Comparison of ENCODE assay signal across 27 mouse cellular contexts in the genomic region with DNA sequence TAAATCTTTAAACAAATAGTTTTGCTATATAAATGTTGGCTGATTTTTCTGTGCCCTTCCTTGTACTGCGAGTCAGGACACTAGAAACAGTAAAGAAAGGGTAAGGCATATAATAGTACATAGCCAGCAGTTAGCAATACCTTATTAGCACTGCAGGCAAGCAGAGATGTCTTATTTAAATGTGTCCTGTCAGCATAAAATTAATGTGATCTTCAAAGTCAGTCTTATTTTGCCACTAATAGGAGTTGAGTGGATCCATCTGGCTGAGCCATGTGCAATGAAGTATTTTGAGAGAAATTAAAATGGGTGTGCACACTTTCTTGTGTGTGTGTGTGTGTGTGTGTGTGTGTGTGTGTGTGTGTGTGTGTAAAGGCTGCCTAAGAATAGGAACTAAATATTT.
DNase-seq lines count a peak whose midpoint lies in the region; ATAC-seq and TF ChIP-seq lines count a peak whose summit lies in the region.
"Had no signal": no experiment of that assay in that cellular context is flagged by ENCODE, and none has a peak within 500 bp of the region (broad histone marks: within the 10 kb centered on the region; RNA-seq: fewer than 3 reads in every experiment).

No protein-coding gene starts in this region.

- peak; percentile 3 for DNase-seq in kidney, postnatal 10 days
- no peak for DNase-seq in CH12.LX (ENCODE audit: extremely low read depth)
- DNase-seq in midbrain, postnatal 0 days (ENCODE audit: low spot score): peak; percentile 4
- no peak for DNase-seq in ovary, postnatal 10 days (ENCODE audit: low spot score)
- DNase-seq: adrenal gland, adult 2 months; cerebellum, adult 11-12 months; gastrocnemius, postnatal 36 days; heart, adult 2 months; heart, postnatal 14 days; kidney, adult 2 months; layer of hippocampus, postnatal 36 days; right cerebral cortex, postnatal 14 days; thymus, adult 2 months; thymus, postnatal 4 days had no signal

- H3K4me3 ChIP-seq in forebrain, embryonic 13.5 days: no peak overlapping the region
- H3K4me3 ChIP-seq in forebrain, embryonic 12.5 days (replicated peaks): no peak overlapping the region
- H3K4me3 ChIP-seq in kidney, embryonic 16.5 days (ENCODE audit: low read length): no peak overlapping the region
- no peak overlapping the region for H3K4me3 ChIP-seq in CH12.LX (replicated peaks in 1 of 3; ENCODE audit: low read depth in 2 of 3, low read length in 2 of 3, poor library complexity in 1 of 3)
- no peak overlapping the region for H3K4me3 ChIP-seq in midbrain, postnatal 0 days (ENCODE audit: low read depth, low read length)
- H3K4me3 ChIP-seq: embryonic facial prominence, embryonic 12.5 days; heart, adult 2 months; heart, embryonic 13.5 days; hindbrain, embryonic 12.5 days; layer of hippocampus, adult 2 months; midbrain, embryonic 12.5 days; neural tube, embryonic 15.5 days had no signal

- dilution Hi-C loops in CH12.LX (cut with MboI; ENCODE audit: extremely low pct_ligation_motif_present, extremely low pct_unique_long_range_greater_than_20kb, low sequenced_read_pairs): no loop called here

- peak; percentile 41; the same call in 1 of the 2 replicates for ATAC-seq in forebrain, embryonic 13.5 days
- ATAC-seq in forebrain, embryonic 12.5 days (ENCODE audit: low FRiP score): no peak
- no peak for ATAC-seq in kidney, embryonic 16.5 days (ENCODE audit: low FRiP score, low TSS enrichment)
- no peak for ATAC-seq in midbrain, postnatal 0 days (ENCODE audit: low FRiP score)
- ATAC-seq: forebrain, postnatal 0 days; lung, postnatal 0 days; Patski had no signal

- no peak overlapping the region for H3K27ac ChIP-seq in forebrain, embryonic 13.5 days
- H3K27ac ChIP-seq in forebrain, embryonic 12.5 days: no peak overlapping the region
- no peak overlapping the region for H3K27ac ChIP-seq in kidney, embryonic 16.5 days (ENCODE audit: low read length)
- no peak overlapping the region for H3K27ac ChIP-seq in CH12.LX (ENCODE audit: insufficient read depth, low read depth)
- no peak overlapping the region for H3K27ac ChIP-seq in midbrain, postnatal 0 days (ENCODE audit: low read depth, low read length)
- H3K27ac ChIP-seq: embryonic facial prominence, embryonic 12.5 days; heart, adult 2 months; heart, embryonic 13.5 days; hindbrain, embryonic 12.5 days; layer of hippocampus, adult 2 months; midbrain, embryonic 12.5 days; neural tube, embryonic 15.5 days; stomach, postnatal 0 days had no signal

- H3K9ac ChIP-seq in forebrain, embryonic 13.5 days: no peak overlapping the region
- H3K9ac ChIP-seq in forebrain, embryonic 12.5 days: no peak overlapping the region
- no peak overlapping the region for H3K9ac ChIP-seq in kidney, embryonic 16.5 days (replicated peaks; ENCODE audit: low read length)
- H3K9ac ChIP-seq in CH12.LX (ENCODE audit: insufficient read depth, low read depth): no peak overlapping the region
- H3K9ac ChIP-seq in midbrain, postnatal 0 days (replicated peaks; ENCODE audit: low read length, poor library complexity, severe bottlenecking): no peak overlapping the region
- H3K9ac ChIP-seq: embryonic facial prominence, embryonic 12.5 days; forebrain, postnatal 0 days; heart, embryonic 13.5 days; hindbrain, embryonic 12.5 days; midbrain, embryonic 12.5 days; neural tube, embryonic 15.5 days had no signal

- no peak for TF ChIP-seq EP300 in CH12.LX (IDR thresholded peaks at IDR 0.05; ENCODE audit: low read length)

- TF ChIP-seq POLR2A in CH12.LX (IDR thresholded peaks at IDR 0.05; ENCODE audit: low read depth, low read length): no peak

- in situ Hi-C loops in CH12.LX (cut with MboI; ENCODE audit: low pct_ligation_motif_present, low pct_unique_long_range_greater_than_20kb, low sequenced_read_pairs): no loop called here

- no peak for TF ChIP-seq RAD21 in CH12.LX (IDR thresholded peaks at IDR 0.05; ENCODE audit: low read depth, low read length)

- H3K9me3 ChIP-seq in forebrain, embryonic 13.5 days (replicated peaks): no peaks in the 10 kb centered on the region
- no peaks in the 10 kb centered on the region for H3K9me3 ChIP-seq in forebrain, embryonic 12.5 days
- no peaks in the 10 kb centered on the region for H3K9me3 ChIP-seq in kidney, embryonic 16.5 days (ENCODE audit: low read length)
- H3K9me3 ChIP-seq in CH12.LX (replicated peaks; ENCODE audit: low read length): no peaks in the 10 kb centered on the region
- H3K9me3 ChIP-seq in midbrain, postnatal 0 days (ENCODE audit: low read length): no peaks in the 10 kb centered on the region
- H3K9me3 ChIP-seq: embryonic facial prominence, embryonic 12.5 days; heart, embryonic 13.5 days; hindbrain, embryonic 12.5 days; midbrain, embryonic 12.5 days; neural tube, embryonic 15.5 days had no signal

- no peaks in the 10 kb centered on the region for H3K4me1 ChIP-seq in forebrain, embryonic 13.5 days
- no peaks in the 10 kb centered on the region for H3K4me1 ChIP-seq in forebrain, embryonic 12.5 days
- H3K4me1 ChIP-seq in kidney, embryonic 16.5 days (ENCODE audit: insufficient read depth, low read length): no peaks in the 10 kb centered on the region
- no peaks in the 10 kb centered on the region for H3K4me1 ChIP-seq in CH12.LX (ENCODE audit: control insufficient read depth in 1 of 2, insufficient read depth in 2 of 2)
- H3K4me1 ChIP-seq in midbrain, postnatal 0 days (ENCODE audit: insufficient read depth, low read length): no peaks in the 10 kb centered on the region
- H3K4me1 ChIP-seq: embryonic facial prominence, embryonic 12.5 days; heart, embryonic 13.5 days; hindbrain, embryonic 12.5 days; midbrain, embryonic 12.5 days; neural tube, embryonic 15.5 days had no signal

- H3K79me2 ChIP-seq in CH12.LX (replicated peaks; ENCODE audit: control insufficient read depth, extremely low read depth, insufficient read depth, poor library complexity, severe bottlenecking): no peaks in the 10 kb centered on the region

- no peaks in the 10 kb centered on the region for H3K36me3 ChIP-seq in forebrain, embryonic 13.5 days (ENCODE audit: poor library complexity, severe bottlenecking)
- no peaks in the 10 kb centered on the region for H3K36me3 ChIP-seq in forebrain, embryonic 12.5 days (replicated peaks)
- H3K36me3 ChIP-seq in kidney, embryonic 16.5 days (ENCODE audit: insufficient read depth, low read length): no peaks in the 10 kb centered on the region
- no peaks in the 10 kb centered on the region for H3K36me3 ChIP-seq in CH12.LX (replicated peaks in 1 of 2; ENCODE audit: control insufficient read depth in 1 of 2, insufficient read depth in 1 of 2, low read length in 1 of 2)
- H3K36me3 ChIP-seq in midbrain, postnatal 0 days (ENCODE audit: insufficient read depth, low read length): no peaks in the 10 kb centered on the region
- H3K36me3 ChIP-seq: embryonic facial prominence, embryonic 12.5 days; heart, embryonic 13.5 days; hindbrain, embryonic 12.5 days; midbrain, embryonic 12.5 days; neural tube, embryonic 15.5 days had no signal

- no peaks in the 10 kb centered on the region for H3K27me3 ChIP-seq in forebrain, embryonic 13.5 days
- no peaks in the 10 kb centered on the region for H3K27me3 ChIP-seq in forebrain, embryonic 12.5 days
- H3K27me3 ChIP-seq in kidney, embryonic 16.5 days (ENCODE audit: insufficient read depth, low read length): no peaks in the 10 kb centered on the region
- H3K27me3 ChIP-seq in CH12.LX (replicated peaks): no peaks in the 10 kb centered on the region
- H3K27me3 ChIP-seq in midbrain, postnatal 0 days (ENCODE audit: insufficient read depth, low read length): no peaks in the 10 kb centered on the region
- H3K27me3 ChIP-seq: embryonic facial prominence, embryonic 12.5 days; heart, embryonic 13.5 days; hindbrain, embryonic 12.5 days; midbrain, embryonic 12.5 days; neural tube, embryonic 15.5 days; Patski had no signal

- H3K4me2 ChIP-seq in forebrain, embryonic 13.5 days: no peak overlapping the region
- H3K4me2 ChIP-seq in forebrain, embryonic 12.5 days: no peak overlapping the region
- H3K4me2 ChIP-seq in kidney, embryonic 16.5 days (replicated peaks; ENCODE audit: low read depth, low read length): no peak overlapping the region
- no peak overlapping the region for H3K4me2 ChIP-seq in CH12.LX (ENCODE audit: insufficient read depth, low read depth, poor library complexity, severe bottlenecking)
- H3K4me2 ChIP-seq in midbrain, postnatal 0 days (ENCODE audit: low read depth, low read length, poor library complexity, severe bottlenecking): no peak overlapping the region
- H3K4me2 ChIP-seq: embryonic facial prominence, embryonic 12.5 days; heart, embryonic 13.5 days; hindbrain, embryonic 12.5 days; midbrain, embryonic 12.5 days; neural tube, embryonic 15.5 days had no signal

- no peak for TF ChIP-seq CTCF in CH12.LX (conservative IDR thresholded peaks at IDR 0.05 in 1 of 2, IDR thresholded peaks at IDR 0.05 in 1 of 2; ENCODE audit: low read depth in 2 of 2, low read length in 2 of 2)
- TF ChIP-seq CTCF in midbrain, postnatal 0 days (IDR thresholded peaks at IDR 0.05): no peak

- WGBS in forebrain, embryonic 13.5 days: 71% methylated on average over 1 of the region's 1 CpGs
- 80% methylated on average over 1 of the region's 1 CpGs for WGBS in forebrain, embryonic 12.5 days
- 50% methylated on average over 1 of the region's 1 CpGs for WGBS in kidney, embryonic 16.5 days
- WGBS in midbrain, postnatal 0 days: 35% methylated on average over 1 of the region's 1 CpGs

TF ChIP-seq in CH12.LX, 34 proteins besides CTCF, POLR2A, EP300 and RAD21:
- TF ChIP-seq MAFK (IDR thresholded peaks at IDR 0.05; ENCODE audit: insufficient replicate concordance, low read length) (0 out of 2 replicates have a peak, but pooled peaks have one; percentile 13), GABPA (IDR thresholded peaks at IDR 0.05; ENCODE audit: insufficient replicate concordance, low read depth, low read length) (no peak)
TF ChIP-seq in CH12.LX: peak in this region for 1.

Comparison
In these comparisons a context has a peak if more than half of its experiments do, and no peak if none do; other contexts are left out.
1. DNase-seq: peak in kidney, postnatal 10 days (single experiment) and midbrain, postnatal 0 days (single experiment); none in CH12.LX (single experiment) and ovary, postnatal 10 days (single experiment).